Mouse (Mus musculus) erythroblast, embryonic 14.5 days (primary cell): ENCODE measurements around the gene Bcar3. TPM values are rescaled to one million over a fixed set of nuclear protein-coding genes. Genes with fewer than 3 reads are reported as not detected.

Source experiments
- H3K27me3 ChIP-seq: 2 replicates; pipeline ENCODE4 v1.6.1; 2012; ENCODE audit warnings: inconsistent platforms; ENCODE audit not compliant: control insufficient read depth
- H3K36me3 ChIP-seq: 2 replicates; pipeline ENCODE4 v1.6.1; 2012; ENCODE audit warnings: mild to moderate bottlenecking, inconsistent platforms; ENCODE audit not compliant: control insufficient read depth
- H3K4me1 ChIP-seq: 2 replicates; pipeline ENCODE4 v1.6.1; 2012; ENCODE audit warnings: inconsistent platforms; ENCODE audit not compliant: control insufficient read depth
- H3K4me3 ChIP-seq: replicated peaks from 2 replicates; pipeline ENCODE3; 2012; ENCODE audit warnings: moderate library complexity, mild to moderate bottlenecking, inconsistent platforms
- H3K9me3 ChIP-seq: 2 replicates; pipeline ENCODE4 v1.6.1; 2012; ENCODE audit warnings: low read length, inconsistent platforms, mixed read lengths; ENCODE audit not compliant: control insufficient read depth
- GATA1 ChIP-seq: IDR thresholded peaks from 2 replicates; pipeline ENCODE4 v1.6.1; 2012; ENCODE audit warnings: low read length, inconsistent platforms, mixed read lengths
- TAL1 ChIP-seq: IDR thresholded peaks from 3 replicates; pipeline ENCODE4 v1.6.1; 2012; ENCODE audit warnings: low read length, inconsistent platforms, mixed read lengths
- polyA plus RNA-seq: library from polyadenylated mRNA; stranded (reverse); fragments of >175 nt; gene quantifications from 2 replicates; pipeline ENCODE4 v1.2.3, GENCODE M21; 2012

Gene Bcar3
- polyA plus RNA-seq, 1 experiment = not detected

DNA sequence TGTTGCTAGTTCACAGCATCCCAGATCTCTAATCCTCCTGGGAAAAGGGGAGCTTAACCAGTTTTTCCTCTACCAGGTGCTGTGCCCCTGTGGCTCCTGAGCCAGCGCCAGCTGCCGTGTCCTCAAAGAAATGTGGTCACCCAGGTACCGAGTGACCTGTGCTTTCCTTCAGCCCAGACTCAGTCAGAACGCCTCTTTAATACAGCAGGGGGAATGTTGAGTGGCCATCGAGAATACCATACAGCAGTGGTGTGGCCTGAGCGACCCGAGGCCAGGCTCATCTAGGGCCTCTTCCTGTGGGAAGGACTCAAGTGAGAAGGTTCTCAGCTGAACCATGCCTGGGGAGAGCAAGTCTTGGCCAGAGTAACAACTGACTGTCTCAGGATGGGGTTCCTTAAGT is 156.1 kb downstream of the Bcar3 start:
- TF ChIP-seq GATA1 = no peak
- TF ChIP-seq TAL1 = no peak
- Histone ChIP-seq H3K36me3 (no peaks in the 10 kb centered on the region), H3K27me3 (no peaks in the 10 kb centered on the region), H3K4me3 (no peak overlapping the region), H3K4me1 (no peaks in the 10 kb centered on the region), H3K9me3 (no peaks in the 10 kb centered on the region)

DNA sequence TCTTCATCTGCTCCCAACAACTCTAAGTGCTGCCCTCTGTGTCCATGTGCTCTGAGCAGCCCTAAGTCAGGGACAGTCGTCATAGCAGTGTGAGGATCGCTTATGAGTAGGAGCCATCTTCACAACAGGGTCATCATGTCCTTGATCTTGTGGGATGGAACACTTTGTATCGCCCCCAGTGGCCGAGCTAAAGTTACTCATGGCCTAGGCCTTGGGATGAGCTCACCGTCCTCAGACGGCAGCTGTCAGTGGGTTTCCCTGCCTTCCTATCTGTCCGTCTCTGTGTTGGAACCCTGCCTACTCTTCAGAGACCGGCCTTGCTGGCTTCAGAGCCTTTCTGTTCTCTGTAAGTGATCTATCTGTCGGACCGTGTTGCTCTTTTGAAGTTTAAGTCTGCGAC is 159.9 kb downstream of the Bcar3 start:
- TF ChIP-seq GATA1 = no peak
- no peak for TF ChIP-seq TAL1
- H3K9me3 ChIP-seq = no peaks in the 10 kb centered on the region
- H3K4me3 ChIP-seq = no peak overlapping the region
- no peaks in the 10 kb centered on the region for H3K36me3 ChIP-seq
- H3K27me3 ChIP-seq = no peaks in the 10 kb centered on the region
- H3K4me1 ChIP-seq = peaks cover 3% of the 10 kb centered on the region; the same call in 1 of the 2 replicates

- H3K9me3 ChIP-seq = no peaks in the 10 kb centered on the region
- no peaks in the 10 kb centered on the region for H3K27me3 ChIP-seq
- H3K36me3 ChIP-seq = no peaks in the 10 kb centered on the region
- H3K4me1 ChIP-seq = peaks cover 3% of the 10 kb centered on the region; the same call in 1 of the 2 replicates
- no peak for TF ChIP-seq TAL1
- TF ChIP-seq GATA1 = no peak
- H3K4me3 ChIP-seq = no peak overlapping the region
These were observed 162.2 kb downstream of the Bcar3 start for GRCm38 (mm10) chr3:122456156-122456555.

DNA sequence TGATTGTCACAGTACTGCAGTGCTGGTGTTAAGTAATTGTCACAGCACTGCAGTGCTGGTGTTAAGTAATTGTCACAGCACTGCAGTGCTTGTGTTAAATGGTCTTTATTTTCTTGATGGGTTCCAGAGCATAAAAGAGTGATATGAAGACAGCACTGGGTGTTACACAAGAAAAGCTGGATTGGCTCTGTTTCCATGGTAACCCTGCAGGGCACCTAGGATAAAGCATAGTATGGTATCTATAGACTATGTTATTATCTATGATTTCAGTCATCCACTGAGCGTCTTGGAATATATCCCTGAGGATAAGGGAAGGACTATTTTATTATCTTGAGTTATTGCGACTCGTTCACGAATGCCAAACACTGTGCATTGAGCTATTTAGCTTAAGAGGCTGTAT is 162.9 kb downstream of the Bcar3 start:
- Histone ChIP-seq H3K4me3 (no peak overlapping the region), H3K9me3 (no peaks in the 10 kb centered on the region), H3K4me1 (peaks cover 3% of the 10 kb centered on the region; the same call in 1 of the 2 replicates), H3K36me3 (no peaks in the 10 kb centered on the region), H3K27me3 (no peaks in the 10 kb centered on the region)
- TF ChIP-seq GATA1 (no peak), TAL1 (no peak)

DNA sequence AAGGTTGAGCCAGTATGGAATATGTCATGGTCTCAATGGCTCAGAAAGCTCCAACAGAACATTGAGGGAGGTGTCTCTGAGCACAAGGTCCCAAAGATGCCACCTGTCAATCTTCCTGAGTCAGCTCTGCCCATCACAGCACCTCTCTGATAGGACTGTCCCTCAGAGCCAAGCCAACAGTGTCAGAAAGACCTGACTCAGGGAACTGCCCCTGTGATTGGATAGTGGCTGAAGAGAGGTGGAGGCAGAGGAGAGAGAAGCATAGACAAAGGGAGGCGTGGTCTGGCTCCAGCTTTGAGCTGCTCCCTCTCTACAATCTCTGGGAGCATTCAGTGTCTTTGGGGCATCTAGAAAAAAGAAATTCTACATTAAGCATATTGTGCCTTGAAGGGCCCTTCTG is 163.8 kb downstream of the Bcar3 start:
- Histone ChIP-seq H3K36me3 (no peaks in the 10 kb centered on the region), H3K27me3 (no peaks in the 10 kb centered on the region), H3K9me3 (no peaks in the 10 kb centered on the region), H3K4me3 (no peak overlapping the region), H3K4me1 (peaks cover 3% of the 10 kb centered on the region; the same call in 1 of the 2 replicates)
- TF ChIP-seq TAL1 = no peak
- no peak for TF ChIP-seq GATA1

- TF ChIP-seq GATA1 = no peak
- no peak for TF ChIP-seq TAL1
- Histone ChIP-seq H3K9me3 (no peaks in the 10 kb centered on the region), H3K4me1 (peaks cover 3% of the 10 kb centered on the region; the same call in 1 of the 2 replicates), H3K4me3 (no peak overlapping the region), H3K36me3 (no peaks in the 10 kb centered on the region), H3K27me3 (no peaks in the 10 kb centered on the region)
These were observed 164.8 kb downstream of the Bcar3 start for GRCm38 (mm10) chr3:122458743-122459142.

GRCm38 (mm10) chr3:122460848-122461511 is 167.0 kb downstream of the Bcar3 start:
- TF ChIP-seq TAL1 (no peak), GATA1 (no peak)
- H3K9me3 ChIP-seq = no peaks in the 10 kb centered on the region
- no peaks in the 10 kb centered on the region for H3K36me3 ChIP-seq
- H3K27me3 ChIP-seq = no peaks in the 10 kb centered on the region
- H3K4me1 ChIP-seq = no peaks in the 10 kb centered on the region; the same call in 1 of the 2 replicates
- H3K4me3 ChIP-seq = no peak overlapping the region

DNA sequence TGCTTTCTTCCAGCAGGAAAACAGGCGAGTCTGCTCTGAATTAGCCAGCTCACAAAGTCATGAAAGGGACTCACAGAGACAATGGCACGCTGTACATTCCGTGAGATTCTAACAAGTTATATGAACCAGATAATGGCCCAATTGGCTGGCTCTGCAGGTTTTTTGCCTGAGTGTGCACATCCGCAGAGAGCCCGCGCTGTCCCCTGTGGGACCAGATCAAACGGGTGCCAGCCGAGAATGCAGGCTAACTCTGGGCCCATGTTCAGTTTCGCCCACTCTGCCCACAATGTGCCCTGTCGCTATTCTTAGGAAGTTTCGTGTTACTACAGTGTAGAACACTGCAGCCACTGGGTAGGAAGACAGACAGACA is 167.6 kb downstream of the Bcar3 start:
- no peaks in the 10 kb centered on the region for H3K9me3 ChIP-seq
- H3K27me3 ChIP-seq = no peaks in the 10 kb centered on the region
- no peak overlapping the region for H3K4me3 ChIP-seq
- no peaks in the 10 kb centered on the region for H3K4me1 ChIP-seq
- TF ChIP-seq TAL1 (no peak), GATA1 (no peak)
- H3K36me3 ChIP-seq = no peaks in the 10 kb centered on the region

DNA sequence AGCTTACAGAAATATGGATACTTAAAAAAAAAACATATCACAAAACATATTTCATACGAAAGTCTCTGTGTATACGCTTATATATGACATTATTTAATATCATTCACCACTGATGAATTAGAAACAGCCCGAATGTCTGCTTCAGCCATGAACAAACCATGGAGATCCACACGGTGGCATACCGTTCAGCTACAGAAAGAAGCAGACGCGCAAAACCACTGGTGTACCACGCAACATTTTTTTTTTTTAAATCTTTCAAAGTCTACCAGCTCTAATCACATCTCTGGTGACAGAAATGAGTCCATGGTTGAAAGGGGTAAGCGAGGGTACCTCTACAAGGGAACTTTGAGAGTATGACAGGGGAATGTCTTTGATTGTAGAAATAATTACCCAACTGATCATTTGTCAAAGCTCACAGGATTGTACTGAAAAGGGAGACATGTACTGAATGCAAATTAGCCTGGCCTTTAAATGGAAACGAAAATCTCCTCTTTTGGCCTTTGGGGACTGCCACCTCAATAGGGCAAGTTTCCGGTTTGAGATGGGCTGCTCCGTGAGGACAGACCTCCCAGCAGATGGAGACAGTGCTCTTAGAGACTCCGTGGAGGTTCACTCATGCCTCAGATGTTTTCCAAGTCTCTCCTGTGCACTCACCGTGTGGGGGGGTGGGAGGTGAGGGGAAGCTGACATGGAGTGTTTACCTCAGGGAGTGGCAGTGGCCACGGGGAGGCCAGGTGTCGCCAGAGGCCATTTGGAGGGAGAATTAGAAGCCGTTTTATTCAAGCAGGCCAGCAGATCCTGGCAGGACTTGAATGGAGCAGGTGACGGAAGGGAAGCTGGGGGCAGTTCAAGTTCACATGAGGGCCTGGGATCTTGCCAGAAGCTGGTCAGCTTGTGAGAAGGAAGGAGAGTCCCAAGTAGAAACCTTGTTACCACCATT is 168.3 kb downstream of the Bcar3 start:
- Histone ChIP-seq H3K9me3 (no peaks in the 10 kb centered on the region), H3K4me3 (no peak overlapping the region), H3K27me3 (no peaks in the 10 kb centered on the region), H3K4me1 (no peaks in the 10 kb centered on the region), H3K36me3 (no peaks in the 10 kb centered on the region)
- TF ChIP-seq TAL1 = no peak
- TF ChIP-seq GATA1 = no peak
